8 mouse cellular contexts compared by ENCODE assay signal in the genomic region with DNA sequence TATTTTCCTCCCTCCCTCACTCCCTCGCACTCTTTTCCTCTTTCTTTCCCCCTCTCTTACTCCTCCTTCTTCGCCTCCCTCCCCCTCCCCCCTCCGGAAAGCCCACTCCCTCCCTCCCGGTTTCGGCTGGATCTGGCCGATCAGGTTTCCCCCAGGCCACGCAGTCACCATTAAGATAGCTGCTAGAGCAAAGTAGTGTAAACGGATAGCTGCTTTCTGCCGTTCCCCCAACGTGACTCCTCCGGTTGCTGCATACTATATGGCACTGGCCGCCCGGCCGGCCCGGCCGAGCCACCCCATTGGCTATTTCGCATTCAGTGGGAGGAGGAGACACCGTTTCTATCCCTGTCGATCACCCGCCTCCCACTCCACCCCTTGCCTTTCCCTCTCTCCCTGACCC. TPM values are rescaled to one million over a fixed set of nuclear protein-coding genes. Genes with fewer than 3 reads are reported as not detected.
DNase-seq lines count a peak whose midpoint lies in the region; ATAC-seq and TF ChIP-seq lines count a peak whose summit lies in the region.

A gene (minus strand): TSS at position 261 of the 400 bp plus-strand sequence.

- intact Hi-C loops in heart, adult 2 months (cut with DNase I), result loop anchor here (5.0 kb wide), 2 partner anchors 66 to 174 kb away; a partner anchor contains a TSS

- H3K36me3 ChIP-seq in embryonic facial prominence, embryonic 10.5 days (replicated peaks), result peaks cover 23% of the 10 kb centered on the region
- no peaks in the 10 kb centered on the region for H3K36me3 ChIP-seq in heart, adult 2 months (ENCODE audit: control insufficient read depth, insufficient read depth, low read length)
- 0 out of 2 replicates have a peak, but pooled peaks cover 5% of the 10 kb centered on the region for H3K36me3 ChIP-seq in limb, embryonic 15.5 days
- H3K36me3 ChIP-seq in midbrain, embryonic 16.5 days (ENCODE audit: control insufficient read depth, insufficient read depth, low read length), result no peaks in the 10 kb centered on the region

- peaks cover 4% of the 10 kb centered on the region; the same call in 1 of the 2 replicates for H3K27me3 ChIP-seq in embryonic facial prominence, embryonic 10.5 days (replicated peaks; ENCODE audit: low read depth, poor library complexity, severe bottlenecking)
- H3K27me3 ChIP-seq in heart, adult 2 months (ENCODE audit: control insufficient read depth, insufficient read depth, low read length), result no peaks in the 10 kb centered on the region; the same call in 1 of the 2 replicates
- no peaks in the 10 kb centered on the region for H3K27me3 ChIP-seq in limb, embryonic 15.5 days
- peaks cover 4% of the 10 kb centered on the region for H3K27me3 ChIP-seq in midbrain, embryonic 16.5 days (ENCODE audit: control insufficient read depth, insufficient read depth, low read depth, low read length)

- ATAC-seq in limb, embryonic 15.5 days (ENCODE audit: insufficient number of reproducible peaks, low FRiP score, low TSS enrichment, low read depth), result peak; percentile 83
- peak; percentile 83 for ATAC-seq in midbrain, embryonic 16.5 days

- peak within 1 kb of the TSS; percentile 64 for H3K9ac ChIP-seq in heart, adult 2 months (ENCODE audit: low read depth, low read length)
- peak within 1 kb of the TSS; percentile 58 for H3K9ac ChIP-seq in limb, embryonic 15.5 days
- H3K9ac ChIP-seq in midbrain, embryonic 16.5 days (ENCODE audit: low read depth, low read length), result peak within 1 kb of the TSS; percentile 68

- TF ChIP-seq POLR2A in heart, adult 2 months (IDR thresholded peaks at IDR 0.05; ENCODE audit: insufficient read depth, low read depth, low read length), result peak; percentile 45; the same call in 1 of the 2 replicates

- H3K4me3 ChIP-seq in embryonic facial prominence, embryonic 10.5 days, result peak within 1 kb of the TSS; percentile 87
- H3K4me3 ChIP-seq in heart, adult 2 months, result peak within 1 kb of the TSS; percentile 79
- H3K4me3 ChIP-seq in limb, embryonic 15.5 days, result peak within 1 kb of the TSS; percentile 76
- peak within 1 kb of the TSS; percentile 52 for H3K4me3 ChIP-seq in midbrain, embryonic 16.5 days (ENCODE audit: low read depth, low read length)

- peak within 1 kb of the TSS; percentile 97 for H3K27ac ChIP-seq in embryonic facial prominence, embryonic 10.5 days (replicated peaks)
- H3K27ac ChIP-seq in heart, adult 2 months, result peak within 1 kb of the TSS; percentile 57
- H3K27ac ChIP-seq in limb, embryonic 15.5 days, result peak within 1 kb of the TSS; percentile 86
- no peak within 1 kb of the TSS for H3K27ac ChIP-seq in midbrain, embryonic 16.5 days (ENCODE audit: low read length)

- DNase-seq in 3134 (ENCODE audit: extremely low read depth, insufficient read length, low spot score), result peak; percentile 89
- peak; percentile 54 for DNase-seq in adrenal gland, adult 8-10 months
- peak; percentile 95 for DNase-seq in embryonic facial prominence, embryonic 10.5 days (ENCODE audit: low spot score)
- DNase-seq in heart, adult 2 months, result peak; percentile 71 to 77
- DNase-seq in kidney, adult 18-20 months, result peak; percentile 74
- DNase-seq in testis, postnatal 10 days (ENCODE audit: low spot score), result peak; percentile 53

- no peaks in the 10 kb centered on the region for H3K79me2 ChIP-seq in heart, adult 2 months (replicated peaks; ENCODE audit: control insufficient read depth, insufficient read depth, low read length)

- peak within 1 kb of the TSS; percentile 92 for H3K4me2 ChIP-seq in limb, embryonic 15.5 days
- H3K4me2 ChIP-seq in midbrain, embryonic 16.5 days (ENCODE audit: low read length), result peak within 1 kb of the TSS; percentile 99

- H3K4me1 ChIP-seq in embryonic facial prominence, embryonic 10.5 days, result peaks cover 49% of the 10 kb centered on the region
- peaks cover 1% of the 10 kb centered on the region; the same call in 1 of the 2 replicates for H3K4me1 ChIP-seq in heart, adult 2 months (ENCODE audit: control insufficient read depth, insufficient read depth, low read length)
- H3K4me1 ChIP-seq in limb, embryonic 15.5 days, result peaks cover 26% of the 10 kb centered on the region
- H3K4me1 ChIP-seq in midbrain, embryonic 16.5 days (ENCODE audit: control insufficient read depth, insufficient read depth, low read length), result peaks cover 8% of the 10 kb centered on the region

- no peaks in the 10 kb centered on the region for H3K9me3 ChIP-seq in embryonic facial prominence, embryonic 10.5 days
- no peaks in the 10 kb centered on the region for H3K9me3 ChIP-seq in limb, embryonic 15.5 days
- H3K9me3 ChIP-seq in midbrain, embryonic 16.5 days (replicated peaks; ENCODE audit: control insufficient read depth, low read length, poor library complexity, severe bottlenecking), result no peaks in the 10 kb centered on the region

- no peak for TF ChIP-seq EP300 in heart, adult 2 months (IDR thresholded peaks at IDR 0.05; ENCODE audit: insufficient read depth, low read depth, low read length)

- no peak for TF ChIP-seq CTCF in heart, adult 2 months (IDR thresholded peaks at IDR 0.05)

- under 1% methylated on average over 20 of the region's 20 CpGs for WGBS in embryonic facial prominence, embryonic 10.5 days
- 1% methylated on average over 19 of the region's 20 CpGs for WGBS in heart, adult 2 months
- 0% methylated on average over 19 of the region's 20 CpGs for WGBS in limb, embryonic 15.5 days
- WGBS in midbrain, embryonic 16.5 days, result under 1% methylated on average over 19 of the region's 20 CpGs

RNA-seq across cellular contexts. Expression of the gene that starts here (rescaled TPM):
- total RNA-seq in adrenal gland, adult 8-10 months (2022), result 1 to 10 TPM in 2 of 4 experiments, under 1 TPM in 2; 0.94 to 1.4 (median 1.0) TPM
- polyA plus RNA-seq in embryonic facial prominence, embryonic 10.5 days (2016; fragmentation: Nextera tagmentation; extraction: Ambion mirVana), result 16.1 and 16.4 TPM in 2 replicates
- 1 to 10 TPM; 3.9 to 6.8 TPM for total RNA-seq in heart, adult 2 months (2021)
- polyA plus RNA-seq in heart, adult 2 months (2012; rRNA removed), result 1.6 and 2.6 TPM in 2 replicates
- polyA plus RNA-seq in limb, embryonic 15.5 days (2015; fragmentation: Nextera tagmentation; extraction: Ambion mirVana), result 3.7 and 4.3 TPM in 2 replicates
- polyA plus RNA-seq in midbrain, embryonic 16.5 days (2015; fragmentation: Nextera tagmentation; extraction: Ambion mirVana), result 0.18 and 0.29 TPM in 2 replicates

Comparison
In these comparisons a context has a peak if more than half of its experiments do, and no peak if none do; other contexts are left out.
1. Peak in ATAC-seq, H3K4me3 ChIP-seq, H3K9ac ChIP-seq and H3K4me2 ChIP-seq in midbrain, embryonic 16.5 days; RNA of the gene not detected or under 1 TPM.